Comparison of ENCODE assay signal across 24 mouse cellular contexts in genomic region chr16:16216934-16217333, GRCm38 (mm10). TPM values are rescaled to one million over a fixed set of nuclear protein-coding genes. Genes with fewer than 3 reads are reported as not detected.
DNase-seq lines count a peak whose midpoint lies in the region; ATAC-seq lines count a peak whose summit lies in the region.
"Had no signal": no experiment of that assay in that cellular context is flagged by ENCODE, and none has a peak within 500 bp of the region (broad histone marks: within the 10 kb centered on the region; RNA-seq: fewer than 3 reads in every experiment).

No protein-coding gene starts in this region.

- H3K36me3 ChIP-seq in heart, embryonic 14.5 days (ENCODE audit: control insufficient read depth, insufficient read depth, low read length) = 0 out of 2 replicates have a peak, but pooled peaks cover 3% of the 10 kb centered on the region
- no peaks in the 10 kb centered on the region for H3K36me3 ChIP-seq in hindbrain, embryonic 13.5 days
- H3K36me3 ChIP-seq: limb, embryonic 10.5 days; liver, embryonic 15.5 days; lung, embryonic 15.5 days; midbrain, embryonic 15.5 days; neural tube, embryonic 13.5 days; stomach, embryonic 15.5 days had no signal

- no peaks in the 10 kb centered on the region for H3K9me3 ChIP-seq in heart, embryonic 14.5 days (ENCODE audit: control insufficient read depth, low read length)
- no peaks in the 10 kb centered on the region for H3K9me3 ChIP-seq in hindbrain, embryonic 13.5 days
- H3K9me3 ChIP-seq: limb, embryonic 10.5 days; liver, embryonic 15.5 days; lung, embryonic 15.5 days; midbrain, embryonic 15.5 days; neural tube, embryonic 13.5 days; stomach, embryonic 15.5 days had no signal

- ATAC-seq in frontal cortex, adult (ENCODE audit: low TSS enrichment) = peak; percentile 79
- no peak for ATAC-seq in heart, embryonic 14.5 days (ENCODE audit: insufficient number of reproducible peaks, insufficient read depth, low FRiP score, low read depth)
- ATAC-seq in hindbrain, embryonic 13.5 days (ENCODE audit: low FRiP score) = no peak
- ATAC-seq: inflammation-experienced regulatory T-cells, adult 6 months; midbrain, embryonic 15.5 days had no signal

- no peaks in the 10 kb centered on the region for H3K27me3 ChIP-seq in heart, embryonic 14.5 days (ENCODE audit: control insufficient read depth, insufficient read depth, low read length)
- peaks cover 35% of the 10 kb centered on the region for H3K27me3 ChIP-seq in hindbrain, embryonic 13.5 days

- peak overlapping the region; percentile 88 to 98 for H3K27ac ChIP-seq in heart, embryonic 14.5 days (replicated peaks in 1 of 2; ENCODE audit: control insufficient read depth in 1 of 2, insufficient read depth in 1 of 2, low read depth in 2 of 2, low read length in 2 of 2)
- H3K27ac ChIP-seq in hindbrain, embryonic 13.5 days = no peak overlapping the region
- H3K27ac ChIP-seq: gastrocnemius, adult 2 months; hindbrain, embryonic 14.5 days; limb, embryonic 10.5 days; liver, embryonic 15.5 days; lung, embryonic 15.5 days; midbrain, embryonic 15.5 days; neural tube, embryonic 13.5 days; stomach, embryonic 15.5 days had no signal

- H3K4me2 ChIP-seq in heart, embryonic 14.5 days (ENCODE audit: low read length) = peak overlapping the region; percentile 81
- no peak overlapping the region for H3K4me2 ChIP-seq in hindbrain, embryonic 13.5 days
- H3K4me2 ChIP-seq: hindbrain, embryonic 14.5 days; liver, embryonic 15.5 days; lung, embryonic 15.5 days; midbrain, embryonic 15.5 days; neural tube, embryonic 13.5 days; stomach, embryonic 15.5 days had no signal

- peak overlapping the region in 1 of 2 experiments; percentile 92; a peak in 1 of 4 replicates for H3K4me3 ChIP-seq in heart, embryonic 14.5 days (ENCODE audit: control insufficient read depth in 1 of 2, insufficient read depth in 1 of 2, low read depth in 1 of 2, low read length in 2 of 2)
- no peak overlapping the region for H3K4me3 ChIP-seq in hindbrain, embryonic 13.5 days
- H3K4me3 ChIP-seq: gastrocnemius, adult 2 months; limb, embryonic 10.5 days; liver, embryonic 15.5 days; lung, embryonic 15.5 days; midbrain, embryonic 15.5 days; neural tube, embryonic 13.5 days; stomach, embryonic 15.5 days had no signal

- peak overlapping the region; percentile 98 for H3K9ac ChIP-seq in heart, embryonic 14.5 days (ENCODE audit: low read length)
- H3K9ac ChIP-seq in hindbrain, embryonic 13.5 days = no peak overlapping the region
- H3K9ac ChIP-seq: hindbrain, embryonic 14.5 days; liver, embryonic 15.5 days; lung, embryonic 15.5 days; midbrain, embryonic 15.5 days; neural tube, embryonic 13.5 days; stomach, embryonic 15.5 days had no signal

- 64% methylated on average over 1 of the region's 1 CpGs for WGBS in heart, embryonic 14.5 days
- 100% methylated on average over 1 of the region's 1 CpGs for WGBS in hindbrain, embryonic 13.5 days

- peaks cover 7 to 25% of the 10 kb centered on the region in 2 experiments for H3K4me1 ChIP-seq in heart, embryonic 14.5 days (ENCODE audit: control insufficient read depth in 2 of 2, insufficient read depth in 2 of 2, low read length in 2 of 2)
- H3K4me1 ChIP-seq in hindbrain, embryonic 13.5 days (replicated peaks) = peaks cover 11% of the 10 kb centered on the region

- DNase-seq in frontal cortex, postnatal 25 days (ENCODE audit: low spot score in 2 of 2) = no peak
- DNase-seq in heart, adult 9 months (ENCODE audit: low spot score in 2 of 2) = no peak
- DNase-seq in 3134 (ENCODE audit: extremely low read depth, insufficient read length, low spot score) = peak; percentile 49
- peak; percentile 54 for DNase-seq in Muller cell, postnatal 12 days (ENCODE audit: inconsistent ontology term)
- DNase-seq in embryo, embryonic 11 days = no peak
- DNase-seq: cerebellum, adult 11-12 months; cerebellum, postnatal 10 days; gastrocnemius, adult 2 months; kidney, adult 18-20 months; liver; lung, postnatal 4 days; thymus, adult 18-20 months; thymus, postnatal 36 days had no signal

RNA-seq across cellular contexts. Expression of gene Pkp2, which starts 3.8 kb away (rescaled TPM):
- polyA plus RNA-seq in heart, embryonic 14.5 days (2014; fragmentation: Nextera tagmentation; extraction: Ambion mirVana) = 157 and 162 TPM in 2 replicates
- polyA plus RNA-seq in hindbrain, embryonic 13.5 days (2015; fragmentation: Nextera tagmentation; extraction: Ambion mirVana) = 1.4 TPM in 2 replicates
- polyA plus RNA-seq: inflammation-experienced regulatory T-cells, adult 6 months had no signal

Comparison
In these comparisons a context has a peak if more than half of its experiments do, and no peak if none do; other contexts are left out.
1. DNase-seq: peak in 3134 (single experiment) and Muller cell, postnatal 12 days (single experiment); none in frontal cortex, postnatal 25 days (0 of 2), heart, adult 9 months (0 of 2) and embryo, embryonic 11 days (single experiment).
2. RNA of gene Pkp2, which starts 3.8 kb away (polyA plus RNA-seq): 157 to 162 TPM in heart, embryonic 14.5 days; 1.4 TPM in hindbrain, embryonic 13.5 days; every median in the first group is over 10 times any median in the second.